ENCODE assay signal across 13 mouse cellular contexts in the genomic region with DNA sequence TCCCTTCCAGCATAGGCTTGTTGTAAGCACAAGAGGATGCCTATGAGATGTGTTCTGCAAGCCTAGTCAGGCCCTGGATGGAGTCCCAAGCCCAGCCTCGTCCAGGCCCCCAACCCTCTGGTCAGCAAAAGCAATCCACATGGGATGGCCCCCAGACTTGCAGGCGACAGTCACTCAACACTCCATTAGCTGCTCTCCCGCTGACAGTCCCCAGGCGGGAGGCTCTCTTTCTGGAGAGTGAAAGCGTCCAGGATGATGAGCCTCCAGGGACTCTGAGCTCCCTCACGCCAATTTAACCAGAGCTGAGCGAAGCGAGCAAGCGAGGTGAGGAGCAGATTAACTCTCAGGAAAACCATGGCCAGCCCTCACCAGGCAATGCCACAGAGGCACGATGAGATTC.
DNase-seq lines count a peak whose midpoint lies in the region; ATAC-seq and TF ChIP-seq lines count a peak whose summit lies in the region.
"Had no signal": no experiment of that assay in that cellular context is flagged by ENCODE, and none has a peak within 500 bp of the region (broad histone marks: within the 10 kb centered on the region; RNA-seq: fewer than 3 reads in every experiment).

No protein-coding gene starts in this region.

- no peak for TF ChIP-seq CTCF in intestine, postnatal 0 days (IDR thresholded peaks at IDR 0.05; ENCODE audit: low read depth)
- TF ChIP-seq CTCF in gastrocnemius, adult 2 months (IDR thresholded peaks at IDR 0.05): no peak

- peak; percentile 50 for DNase-seq in 3134 (ENCODE audit: extremely low read depth, insufficient read length, low spot score)
- peak; percentile 60 for DNase-seq in gastrocnemius, adult 2 months
- peak; percentile 75 to 76 for DNase-seq in heart, postnatal 10 days
- DNase-seq in left cerebral cortex, adult 18-20 months (ENCODE audit: low spot score in 2 of 2): no peak
- DNase-seq in right cerebral cortex, adult 2 months (ENCODE audit: low spot score in 2 of 2): no peak
- DNase-seq: adrenal gland, postnatal 36 days; cerebellum, adult 11-12 months had no signal

- H3K36me3 ChIP-seq in intestine, postnatal 0 days (ENCODE audit: control insufficient read depth, insufficient read depth): no peaks in the 10 kb centered on the region
- H3K36me3 ChIP-seq in intestine, embryonic 15.5 days: no peaks in the 10 kb centered on the region
- H3K36me3 ChIP-seq: embryonic facial prominence, embryonic 15.5 days had no signal

- no peak overlapping the region for H3K4me2 ChIP-seq in intestine, postnatal 0 days (replicated peaks; ENCODE audit: low read depth)
- no peak overlapping the region for H3K4me2 ChIP-seq in intestine, embryonic 15.5 days (replicated peaks)
- H3K4me2 ChIP-seq: embryonic facial prominence, embryonic 15.5 days; liver, embryonic 11.5 days had no signal

- H3K27me3 ChIP-seq in intestine, postnatal 0 days (replicated peaks; ENCODE audit: control insufficient read depth, insufficient read depth, low read length): no peaks in the 10 kb centered on the region
- no peaks in the 10 kb centered on the region for H3K27me3 ChIP-seq in intestine, embryonic 15.5 days (replicated peaks)

- peaks cover 19% of the 10 kb centered on the region for H3K4me1 ChIP-seq in intestine, postnatal 0 days (replicated peaks; ENCODE audit: control insufficient read depth, insufficient read depth, low read length)
- peaks cover 40% of the 10 kb centered on the region for H3K4me1 ChIP-seq in intestine, embryonic 15.5 days (replicated peaks)

- no peak overlapping the region for H3K4me3 ChIP-seq in intestine, postnatal 0 days (ENCODE audit: low read depth, low read length)
- H3K4me3 ChIP-seq in intestine, embryonic 15.5 days (replicated peaks): no peak overlapping the region
- 0 out of 2 replicates have a peak overlapping the region, but pooled peaks have one; percentile 11 for H3K4me3 ChIP-seq in gastrocnemius, adult 2 months
- H3K4me3 ChIP-seq: embryonic facial prominence, embryonic 15.5 days had no signal

- 55% methylated on average over 10 of the region's 10 CpGs for WGBS in intestine, postnatal 0 days
- 57% methylated on average over 10 of the region's 10 CpGs for whole genome bisulfite sequencing in intestine, embryonic 15.5 days

- H3K9me3 ChIP-seq in intestine, postnatal 0 days (ENCODE audit: control insufficient read depth): no peaks in the 10 kb centered on the region
- H3K9me3 ChIP-seq in intestine, embryonic 15.5 days: no peaks in the 10 kb centered on the region
- H3K9me3 ChIP-seq: embryonic facial prominence, embryonic 15.5 days had no signal

- H3K27ac ChIP-seq in intestine, postnatal 0 days (ENCODE audit: low read depth, low read length): no peak overlapping the region
- H3K27ac ChIP-seq in intestine, embryonic 15.5 days: no peak overlapping the region
- peak overlapping the region; percentile 16; the same call in 1 of the 2 replicates for H3K27ac ChIP-seq in gastrocnemius, adult 2 months
- H3K27ac ChIP-seq: embryonic facial prominence, embryonic 15.5 days had no signal

- no peak for ATAC-seq in intestine, postnatal 0 days
- ATAC-seq in intestine, embryonic 15.5 days: no peak
- ATAC-seq in cerebellum, adult (ENCODE audit: insufficient number of reproducible peaks, low FRiP score, low TSS enrichment): no peak
- ATAC-seq: forebrain, embryonic 16.5 days had no signal

- intact Hi-C loops in gastrocnemius, adult 2 months (cut with DNase I): no loop called here
- intact Hi-C loops in heart, postnatal 10 days (cut with DNase I): no loop called here

- 0 out of 2 replicates have a peak overlapping the region, but pooled peaks have one; percentile 11 for H3K9ac ChIP-seq in intestine, postnatal 0 days (ENCODE audit: low read depth, low read length)
- H3K9ac ChIP-seq in intestine, embryonic 15.5 days: no peak overlapping the region
- H3K9ac ChIP-seq: embryonic facial prominence, embryonic 15.5 days had no signal

Comparison
In these comparisons a context has a peak if more than half of its experiments do, and no peak if none do; other contexts are left out.
1. DNase-seq: peak in 3134 (single experiment), gastrocnemius, adult 2 months (single experiment) and heart, postnatal 10 days (2 of 2); none in left cerebral cortex, adult 18-20 months (0 of 2) and right cerebral cortex, adult 2 months (0 of 2).